16 mouse cellular contexts compared by ENCODE assay signal in genomic region chr6:53653706-53654360, GRCm38 (mm10).
A peak's percentile ranks its signal among the peaks of the same experiment; 100 is the strongest.
DNase-seq lines count a peak whose midpoint lies in the region; ATAC-seq and TF ChIP-seq lines count a peak whose summit lies in the region.
"Had no signal": no experiment of that assay in that cellular context is flagged by ENCODE, and none has a peak within 500 bp of the region (broad histone marks: within the 10 kb centered on the region; RNA-seq: fewer than 3 reads in every experiment).

No protein-coding gene starts in this region.

- H3K9ac ChIP-seq in forebrain, embryonic 13.5 days, result no peak overlapping the region
- H3K9ac ChIP-seq in forebrain, embryonic 11.5 days (ENCODE audit: low read length), result no peak overlapping the region
- no peak overlapping the region for H3K9ac ChIP-seq in kidney, embryonic 15.5 days
- H3K9ac ChIP-seq in limb, embryonic 11.5 days (ENCODE audit: low read length), result no peak overlapping the region
- H3K9ac ChIP-seq: hindbrain, embryonic 15.5 days; liver, embryonic 12.5 days; neural tube, embryonic 13.5 days had no signal

- no peak for ATAC-seq in forebrain, embryonic 13.5 days
- ATAC-seq in forebrain, embryonic 11.5 days (replicated peaks; ENCODE audit: low FRiP score), result no peak
- ATAC-seq in kidney, embryonic 15.5 days (replicated peaks; ENCODE audit: low FRiP score), result no peak; the same call in 1 of the 2 replicates
- ATAC-seq in Patski, result no peak
- ATAC-seq in limb, embryonic 11.5 days (ENCODE audit: insufficient number of reproducible peaks, low FRiP score, low TSS enrichment, low read depth), result peak; percentile 82
- ATAC-seq: liver, embryonic 12.5 days had no signal

- CTCF ChIA-PET in Patski (lab: Charles Lee), result interaction anchor here (1.1 to 1.6 kb wide), 3 partner anchors 9 to 69 kb away, joined by 3 to 6 read pairs (median 4); no protein-coding TSS in a partner anchor

- 74% methylated on average over 8 of the region's 8 CpGs for WGBS in forebrain, embryonic 13.5 days
- 86% methylated on average over 8 of the region's 8 CpGs for WGBS in forebrain, embryonic 11.5 days
- WGBS in kidney, embryonic 15.5 days, result 41% methylated on average over 8 of the region's 8 CpGs
- WGBS in limb, embryonic 11.5 days, result 33% methylated on average over 8 of the region's 8 CpGs

- peak overlapping the region; percentile 46; the same call in 1 of the 2 replicates for H3K27ac ChIP-seq in forebrain, embryonic 13.5 days
- H3K27ac ChIP-seq in forebrain, embryonic 11.5 days (ENCODE audit: low read depth, low read length), result no peak overlapping the region
- no peak overlapping the region for H3K27ac ChIP-seq in kidney, embryonic 15.5 days
- H3K27ac ChIP-seq in limb, embryonic 11.5 days (replicated peaks; ENCODE audit: low read depth, low read length), result no peak overlapping the region; the same call in 1 of the 2 replicates
- H3K27ac ChIP-seq: heart, embryonic 10.5 days; hindbrain, embryonic 15.5 days; liver, embryonic 12.5 days; midbrain, embryonic 10.5 days; neural tube, embryonic 13.5 days had no signal

- H3K4me1 ChIP-seq in forebrain, embryonic 13.5 days, result peaks cover 30% of the 10 kb centered on the region
- 0 out of 2 replicates have a peak, but pooled peaks cover 4% of the 10 kb centered on the region for H3K4me1 ChIP-seq in forebrain, embryonic 11.5 days (replicated peaks; ENCODE audit: control insufficient read depth, insufficient read depth, low read length)
- H3K4me1 ChIP-seq in kidney, embryonic 15.5 days, result peaks cover 34% of the 10 kb centered on the region
- H3K4me1 ChIP-seq in limb, embryonic 11.5 days (ENCODE audit: control insufficient read depth, insufficient read depth, low read length), result peaks cover 16% of the 10 kb centered on the region; the same call in 1 of the 2 replicates
- H3K4me1 ChIP-seq: heart, embryonic 10.5 days; liver, embryonic 12.5 days had no signal

- H3K27me3 ChIP-seq in forebrain, embryonic 13.5 days, result no peaks in the 10 kb centered on the region
- H3K27me3 ChIP-seq in forebrain, embryonic 11.5 days (ENCODE audit: control insufficient read depth, insufficient read depth, low read length), result no peaks in the 10 kb centered on the region
- H3K27me3 ChIP-seq in kidney, embryonic 15.5 days, result peaks cover 14% of the 10 kb centered on the region; the same call in 1 of the 2 replicates
- H3K27me3 ChIP-seq in Patski, result no peaks in the 10 kb centered on the region
- H3K27me3 ChIP-seq in limb, embryonic 11.5 days (ENCODE audit: control insufficient read depth, insufficient read depth, low read length), result no peaks in the 10 kb centered on the region
- H3K27me3 ChIP-seq: hindbrain, embryonic 15.5 days; liver, embryonic 12.5 days; neural tube, embryonic 13.5 days had no signal

- H3K36me3 ChIP-seq in forebrain, embryonic 13.5 days (ENCODE audit: poor library complexity, severe bottlenecking), result no peaks in the 10 kb centered on the region
- H3K36me3 ChIP-seq in forebrain, embryonic 11.5 days (ENCODE audit: control insufficient read depth, insufficient read depth, low read length), result no peaks in the 10 kb centered on the region
- no peaks in the 10 kb centered on the region for H3K36me3 ChIP-seq in kidney, embryonic 15.5 days
- H3K36me3 ChIP-seq in limb, embryonic 11.5 days (ENCODE audit: control insufficient read depth, insufficient read depth, low read length), result no peaks in the 10 kb centered on the region
- H3K36me3 ChIP-seq: heart, embryonic 10.5 days; hindbrain, embryonic 15.5 days; liver, embryonic 12.5 days; midbrain, embryonic 10.5 days; neural tube, embryonic 13.5 days had no signal

- H3K9me3 ChIP-seq in forebrain, embryonic 13.5 days (replicated peaks), result no peaks in the 10 kb centered on the region
- H3K9me3 ChIP-seq in forebrain, embryonic 11.5 days (ENCODE audit: control insufficient read depth, low read length), result no peaks in the 10 kb centered on the region
- no peaks in the 10 kb centered on the region for H3K9me3 ChIP-seq in kidney, embryonic 15.5 days (replicated peaks)
- H3K9me3 ChIP-seq in limb, embryonic 11.5 days (ENCODE audit: control insufficient read depth, low read length), result no peaks in the 10 kb centered on the region
- H3K9me3 ChIP-seq: heart, embryonic 10.5 days; hindbrain, embryonic 15.5 days; liver, embryonic 12.5 days; midbrain, embryonic 10.5 days; neural tube, embryonic 13.5 days had no signal

- no peak overlapping the region; the same call in 1 of the 2 replicates for H3K4me2 ChIP-seq in forebrain, embryonic 13.5 days
- H3K4me2 ChIP-seq in forebrain, embryonic 11.5 days (ENCODE audit: low read depth, low read length, severe bottlenecking), result no peak overlapping the region
- H3K4me2 ChIP-seq in kidney, embryonic 15.5 days, result peak overlapping the region; percentile 1; the same call in 1 of the 2 replicates
- no peak overlapping the region for H3K4me2 ChIP-seq in limb, embryonic 11.5 days (ENCODE audit: low read depth, severe bottlenecking)
- H3K4me2 ChIP-seq: hindbrain, embryonic 15.5 days; liver, embryonic 12.5 days; neural tube, embryonic 13.5 days had no signal

- POLR2A ChIA-PET in Patski (lab: Charles Lee), result interaction anchor here (0.6 kb wide), 1 partner anchor 83 kb away, joined by 6 read pairs; no protein-coding TSS in a partner anchor

- H3K4me3 ChIP-seq in forebrain, embryonic 13.5 days, result no peak overlapping the region
- no peak overlapping the region for H3K4me3 ChIP-seq in forebrain, embryonic 11.5 days (ENCODE audit: low read depth, low read length)
- no peak overlapping the region for H3K4me3 ChIP-seq in kidney, embryonic 15.5 days (replicated peaks)
- H3K4me3 ChIP-seq in limb, embryonic 11.5 days (ENCODE audit: low read depth, low read length), result no peak overlapping the region
- H3K4me3 ChIP-seq: heart, embryonic 10.5 days; hindbrain, embryonic 15.5 days; liver, embryonic 12.5 days; midbrain, embryonic 10.5 days; neural tube, embryonic 13.5 days had no signal

- no peak for DNase-seq in forebrain, embryonic 11.5 days (ENCODE audit: low spot score)
- no peak for DNase-seq in kidney, postnatal 4 days
- peak; percentile 58 for DNase-seq in Patski (ENCODE audit: low read depth, low spot score)
- DNase-seq in limb, embryonic 11.5 days (ENCODE audit: low spot score), result peak; percentile 29
- no peak for DNase-seq in cerebellum, adult 11-12 months
- no peak for DNase-seq in cerebellum, adult 8-10 months
- DNase-seq: adrenal gland, postnatal 10 days; cerebellum, adult 18-20 months; lung, postnatal 4 days had no signal

- in situ Hi-C loops in Patski (cut with MboI; ENCODE audit: low pct_unique_long_range_greater_than_20kb), result no loop called here

- no peak for TF ChIP-seq CTCF in Patski (IDR thresholded peaks at IDR 0.05)

Comparison
In these comparisons a context has a peak if more than half of its experiments do, and no peak if none do; other contexts are left out.
1. DNase-seq: peak in Patski (single experiment) and limb, embryonic 11.5 days (single experiment); none in forebrain, embryonic 11.5 days (single experiment), kidney, postnatal 4 days (0 of 2), cerebellum, adult 11-12 months (single experiment) and cerebellum, adult 8-10 months (single experiment).